Mouse (Mus musculus) MEL (cell line): ENCODE measurements around the gene Rabep1. TPM values are rescaled to one million over a fixed set of nuclear protein-coding genes. Genes with fewer than 3 reads are reported as not detected.

Experiments used
- DNase-seq: peaks from one replicate; pipeline ENCODE4 v3.0.0; 2011; ENCODE audit warnings: low read depth, low spot score
- H3K27ac ChIP-seq: 2 replicates; pipeline ENCODE4 v1.5.1; 2012; ENCODE audit warnings: low read depth, mild to moderate bottlenecking, control low read depth, low read length, moderate library complexity; ENCODE audit not compliant: control insufficient read depth
- H3K27me3 ChIP-seq, 2 experiments: fragments of 150-350 bp in 1 of 2; sonication (generic) in 1 of 2; 2 replicates each; pipeline ENCODE4 v1.6.1; 2012; ENCODE audit warnings: low read length in 2 of 2, mild to moderate bottlenecking in 2 of 2, improper control_type of control experiment in 1 of 2, moderate library complexity in 1 of 2; ENCODE audit not compliant: insufficient read depth in 2 of 2, control insufficient read depth in 1 of 2
- H3K36me3 ChIP-seq, 2 experiments: 2 replicates each; pipeline ENCODE4 v1.6.1; 2012 to 2014; ENCODE audit warnings: low read length in 2 of 2, improper control_type of control experiment in 1 of 2, inconsistent platforms in 1 of 2, mild to moderate bottlenecking in 1 of 2; ENCODE audit not compliant: insufficient read depth in 2 of 2, control insufficient read depth in 1 of 2
- H3K4me1 ChIP-seq, 2 experiments: fragments of 150-350 bp in 1 of 2; sonication (generic) in 1 of 2; 2 replicates each; pipeline ENCODE4 v1.6.1; 2012; ENCODE audit warnings: low read length in 2 of 2, improper control_type of control experiment in 1 of 2, mild to moderate bottlenecking in 1 of 2; ENCODE audit not compliant: insufficient read depth in 2 of 2, control insufficient read depth in 1 of 2
- H3K4me3 ChIP-seq, 2 experiments: fragments of 150-350 bp in 1 of 2; sonication (generic) in 1 of 2; 2 replicates each; pipeline ENCODE4 v1.5.1; 2012; ENCODE audit warnings: low read depth in 2 of 2, low read length in 2 of 2, mild to moderate bottlenecking in 2 of 2, moderate library complexity in 2 of 2, control low read depth in 1 of 2, improper control_type of control experiment in 1 of 2; ENCODE audit not compliant: control insufficient read depth in 1 of 2, insufficient read depth in 1 of 2
- H3K79me2 ChIP-seq: 2 replicates; pipeline ENCODE4 v1.6.1; 2012; ENCODE audit warnings: mild to moderate bottlenecking, low read length, moderate library complexity; ENCODE audit not compliant: control insufficient read depth, poor library complexity, insufficient read depth
- H3K9ac ChIP-seq: 2 replicates; pipeline ENCODE4 v1.6.1; 2012; ENCODE audit warnings: low read depth, mild to moderate bottlenecking, control low read depth, low read length, moderate library complexity; ENCODE audit not compliant: control insufficient read depth, poor library complexity, severe bottlenecking
- H3K9me3 ChIP-seq: fragments of 150-350 bp; sonication (generic); replicated peaks from 2 replicates; pipeline ENCODE4 v1.6.1; 2012; ENCODE audit warnings: mild to moderate bottlenecking, low read length, improper control_type of control experiment, moderate library complexity; ENCODE audit not compliant: insufficient read depth
- BHLHE40 ChIP-seq: IDR thresholded peaks from 2 replicates; pipeline ENCODE4 v1.6.1; 2012; ENCODE audit warnings: low read depth, mild to moderate bottlenecking, inconsistent platforms, low read length, improper control_type of control experiment, borderline replicate concordance
- CHD1 ChIP-seq: IDR thresholded peaks from 2 replicates; pipeline ENCODE4 v1.6.1; 2012; ENCODE audit warnings: low read depth, mild to moderate bottlenecking, inconsistent platforms, low read length, improper control_type of control experiment
- CHD2 ChIP-seq: IDR thresholded peaks from 2 replicates; pipeline ENCODE4 v1.6.1; 2011; ENCODE audit warnings: low read length, improper control_type of control experiment
- E2F4 ChIP-seq: IDR thresholded peaks from 2 replicates; pipeline ENCODE4 v1.6.1; 2011; ENCODE audit warnings: low read depth, low read length, improper control_type of control experiment, borderline replicate concordance
- ELF1 ChIP-seq: IDR thresholded peaks from 2 replicates; pipeline ENCODE4 v1.6.1; 2014; ENCODE audit warnings: low read depth, mild to moderate bottlenecking, inconsistent platforms, low read length, improper control_type of control experiment, moderate library complexity
- EP300 ChIP-seq, 2 experiments: IDR thresholded peaks; 2 replicates each; pipeline ENCODE4 v1.6.1; 2011; ENCODE audit warnings: improper control_type of control experiment in 2 of 2, low read length in 2 of 2, low read depth in 1 of 2, mild to moderate bottlenecking in 1 of 2
- ETS1 ChIP-seq: IDR thresholded peaks from 2 replicates; pipeline ENCODE4 v1.6.1; 2012; ENCODE audit warnings: low read depth, mild to moderate bottlenecking, inconsistent platforms, low read length, improper control_type of control experiment, moderate library complexity
- GABPA ChIP-seq: IDR thresholded peaks from 2 replicates; pipeline ENCODE4 v1.6.1; 2012; ENCODE audit warnings: low read depth, mild to moderate bottlenecking, inconsistent platforms, low read length, improper control_type of control experiment, moderate library complexity
- GATA1 ChIP-seq: IDR thresholded peaks from 2 replicates; pipeline ENCODE4 v1.6.1; 2011; ENCODE audit warnings: low read depth, low read length, improper control_type of control experiment
- HCFC1 ChIP-seq: IDR thresholded peaks from 2 replicates; pipeline ENCODE4 v1.6.1; 2012; ENCODE audit warnings: low read depth, mild to moderate bottlenecking, inconsistent platforms, low read length, improper control_type of control experiment, moderate library complexity
- JUND ChIP-seq: IDR thresholded peaks from 2 replicates; pipeline ENCODE4 v1.6.1; 2011; ENCODE audit warnings: low read depth, mild to moderate bottlenecking, improper control_type of control experiment, low read length
- MAFK ChIP-seq: IDR thresholded peaks from 2 replicates; pipeline ENCODE4 v1.6.1; 2011; ENCODE audit warnings: low read depth, mild to moderate bottlenecking, low read length, improper control_type of control experiment, borderline replicate concordance
- MAX ChIP-seq: IDR thresholded peaks from 2 replicates; pipeline ENCODE4 v1.6.1; 2011; ENCODE audit warnings: low read length, improper control_type of control experiment
- MAZ ChIP-seq: IDR thresholded peaks from 2 replicates; pipeline ENCODE4 v1.6.1; 2012; ENCODE audit warnings: low read depth, mild to moderate bottlenecking, inconsistent platforms, low read length, improper control_type of control experiment
- MEF2A ChIP-seq: IDR thresholded peaks from 2 replicates; pipeline ENCODE4 v1.6.1; 2014; ENCODE audit warnings: low read depth, mild to moderate bottlenecking, inconsistent platforms, low read length, improper control_type of control experiment; ENCODE audit not compliant: poor library complexity, insufficient replicate concordance, severe bottlenecking; ENCODE audit errors: extremely low read depth
- MXI1 ChIP-seq: IDR thresholded peaks from 2 replicates; pipeline ENCODE4 v1.6.1; 2011; ENCODE audit warnings: mild to moderate bottlenecking, low read depth, low read length, improper control_type of control experiment
- MYB ChIP-seq: IDR thresholded peaks from 2 replicates; pipeline ENCODE4 v1.6.1; 2011; ENCODE audit warnings: mild to moderate bottlenecking, low read depth, low read length, improper control_type of control experiment
- MYC ChIP-seq: IDR thresholded peaks from 2 replicates; pipeline ENCODE4 v1.6.1; 2011; ENCODE audit warnings: low read depth, mild to moderate bottlenecking, low read length, improper control_type of control experiment, moderate library complexity
- NELFE ChIP-seq: IDR thresholded peaks from 2 replicates; pipeline ENCODE4 v1.6.1; 2011; ENCODE audit warnings: low read depth, low read length, improper control_type of control experiment
- NRF1 ChIP-seq: IDR thresholded peaks from 2 replicates; pipeline ENCODE4 v1.6.1; 2014; ENCODE audit warnings: low read depth, mild to moderate bottlenecking, inconsistent platforms, low read length, improper control_type of control experiment, moderate library complexity; ENCODE audit not compliant: poor library complexity, insufficient read depth, severe bottlenecking
- POLR2A ChIP-seq, 2 experiments: IDR thresholded peaks; 2 replicates each; pipeline ENCODE4 v1.6.1; 2011 to 2012; ENCODE audit warnings: low read length in 2 of 2, mild to moderate bottlenecking in 2 of 2, control low read depth in 1 of 2, improper control_type of control experiment in 1 of 2, low read depth in 1 of 2, moderate library complexity in 1 of 2; ENCODE audit not compliant: control insufficient read depth in 1 of 2, insufficient read depth in 1 of 2, poor library complexity in 1 of 2
- POLR2AphosphoS2 ChIP-seq: IDR thresholded peaks from 2 replicates; pipeline ENCODE4 v1.6.1; 2011; ENCODE audit warnings: low read length, improper control_type of control experiment
- RAD21 ChIP-seq: IDR thresholded peaks from 2 replicates; pipeline ENCODE4 v1.6.1; 2011; ENCODE audit warnings: mild to moderate bottlenecking, low read depth, low read length, improper control_type of control experiment
- SIN3A ChIP-seq: IDR thresholded peaks from 2 replicates; pipeline ENCODE4 v1.6.1; 2012; ENCODE audit warnings: low read length, improper control_type of control experiment, inconsistent platforms
- SMC3 ChIP-seq: IDR thresholded peaks from 2 replicates; pipeline ENCODE4 v1.6.1; 2011; ENCODE audit warnings: low read depth, low read length, improper control_type of control experiment
- TBP ChIP-seq: IDR thresholded peaks from 2 replicates; pipeline ENCODE4 v1.8.0; 2011; ENCODE audit warnings: low read depth, low read length, improper control_type of control experiment
- TCF12 ChIP-seq: IDR thresholded peaks from 2 replicates; pipeline ENCODE4 v1.6.1; 2014; ENCODE audit warnings: low read depth, mild to moderate bottlenecking, inconsistent platforms, low read length, improper control_type of control experiment, moderate library complexity
- UBTF ChIP-seq: IDR thresholded peaks from 2 replicates; pipeline ENCODE4 v1.6.1; 2012; ENCODE audit warnings: low read depth, mild to moderate bottlenecking, inconsistent platforms, low read length, improper control_type of control experiment, moderate library complexity, borderline replicate concordance; ENCODE audit not compliant: insufficient read depth
- USF1 ChIP-seq: IDR thresholded peaks from 2 replicates; pipeline ENCODE4 v1.6.1; 2014; ENCODE audit warnings: low read depth, mild to moderate bottlenecking, inconsistent platforms, low read length, improper control_type of control experiment, moderate library complexity
- USF2 ChIP-seq, 2 experiments: IDR thresholded peaks; 2 replicates each; pipeline ENCODE4 v1.6.1; 2011 to 2012; ENCODE audit warnings: improper control_type of control experiment in 2 of 2, low read length in 2 of 2, borderline replicate concordance in 1 of 2, inconsistent platforms in 1 of 2, low read depth in 1 of 2, mild to moderate bottlenecking in 1 of 2; ENCODE audit not compliant: insufficient read depth in 1 of 2
- ZKSCAN1 ChIP-seq: IDR thresholded peaks from 2 replicates; pipeline ENCODE4 v1.6.1; 2012; ENCODE audit warnings: low read depth, mild to moderate bottlenecking, inconsistent platforms, low read length, improper control_type of control experiment, moderate library complexity
- ZMIZ1 ChIP-seq: IDR thresholded peaks from 2 replicates; pipeline ENCODE4 v1.6.1; 2012; ENCODE audit warnings: low read depth, mild to moderate bottlenecking, inconsistent platforms, low read length, improper control_type of control experiment, moderate library complexity
- polyA plus RNA-seq, 2 experiments: library from polyadenylated mRNA; stranded (reverse) in 1 of 2; unstranded in 1 of 2; fragments of >175 nt in 1 of 2; fragments of >200 nt in 1 of 2; gene quantifications; 2 replicates each; pipeline versions ENCODE4 v1.2.1 to v1.2.4; 2012; ENCODE audit warnings: low replicate concordance in 2 of 2, low read depth in 1 of 2; ENCODE audit not compliant: insufficient read length in 2 of 2, insufficient read depth in 1 of 2, missing spikeins in 1 of 2
- total RNA-seq: library from RNA; depleted of rRNA; stranded (reverse); fragments of 300-350 nt; gene quantifications from 2 replicates; pipeline ENCODE4 v1.2.3, GENCODE M21; 2012; rRNA removed

Gene Rabep1
- total RNA-seq: 34.3 and 35.6 TPM in 2 replicates
- 10 to 100 TPM; 24.2 to 72.2 TPM for polyA plus RNA-seq

- Histone ChIP-seq H3K9ac (peak within 1 kb of the TSS; percentile 91), H3K27me3 (peaks cover 0 to 2% of the 10 kb centered on the region in 2 experiments), H3K79me2 (peaks cover 38% of the 10 kb centered on the region), H3K36me3 (peaks cover 0 to 22% of the 10 kb centered on the region in 2 experiments; a peak in 3 of 4 replicates)
- DNase-seq: peak; percentile 97
- TF ChIP-seq E2F4: no peak
- TF ChIP-seq POLR2AphosphoS2: peak; percentile 72; the same call in 1 of the 2 replicates
- TF ChIP-seq NELFE: peak; percentile 89
- TF ChIP-seq JUND: no peak
- peak; percentile 67; the same call in 1 of the 2 replicates for TF ChIP-seq ZMIZ1
- TF ChIP-seq MXI1: peak; percentile 84
- TF ChIP-seq ZKSCAN1: no peak
- TF ChIP-seq RAD21: no peak
- 0 out of 4 replicates have a peak, but pooled peaks of 1 of the 2 experiments have one; percentile 23 for TF ChIP-seq EP300 (IDR thresholded peaks at IDR 0.05; ENCODE audit: low read depth in 1 of 2, low read length in 2 of 2)
- peak; percentile 66; the same call in 1 of the 2 replicates for TF ChIP-seq SIN3A
- peak; percentile 73; the same call in 1 of the 2 replicates for TF ChIP-seq MYC
- TF ChIP-seq MEF2A: peak; percentile 29; the same call in 1 of the 2 replicates
- peak; percentile 82 to 89 for TF ChIP-seq POLR2A (IDR thresholded peaks at IDR 0.05; ENCODE audit: control insufficient read depth in 1 of 2, insufficient read depth in 1 of 2, low read depth in 1 of 2, low read length in 2 of 2, poor library complexity in 1 of 2)
- TF ChIP-seq MAZ: peak; percentile 93; the same call in 1 of the 2 replicates
- TF ChIP-seq BHLHE40: peak; percentile 99
- TF ChIP-seq NRF1: peak; percentile 96
- TF ChIP-seq HCFC1: peak; percentile 75
- peak; percentile 91 for TF ChIP-seq TCF12
- TF ChIP-seq ETS1: no peak
- TF ChIP-seq GATA1: no peak
- TF ChIP-seq MAX: peak; percentile 72
- TF ChIP-seq UBTF: no peak
- TF ChIP-seq MYB: no peak
- TF ChIP-seq GABPA: no peak
- no peak for TF ChIP-seq CHD2
- no peak for TF ChIP-seq SMC3
- TF ChIP-seq CHD1: no peak
- TF ChIP-seq ELF1: peak; percentile 31; the same call in 1 of the 2 replicates
- TF ChIP-seq TBP: peak; percentile 67; the same call in 1 of the 2 replicates
- peak; percentile 81 to 95; a peak in 3 of 4 replicates for TF ChIP-seq USF2 (IDR thresholded peaks at IDR 0.05; ENCODE audit: borderline replicate concordance in 1 of 2, insufficient read depth in 1 of 2, low read depth in 1 of 2, low read length in 2 of 2)
- peak; percentile 99 for TF ChIP-seq USF1
- TF ChIP-seq MAFK: no peak
- TF ChIP-seq, all 39 proteins: peak for 19
- H3K9me3 ChIP-seq: no peaks in the 10 kb centered on the region
- peak within 1 kb of the TSS; percentile 31 for H3K27ac ChIP-seq
- H3K4me1 ChIP-seq: peaks cover 11 to 23% of the 10 kb centered on the region in 2 experiments
- H3K4me3 ChIP-seq: peak within 1 kb of the TSS; percentile 71 to 95
Measured at GRCm38 (mm10) chr11:70844559-70845456, at the start of gene Rabep1. Rabep1 (plus strand) TSS chr11:70844778.
